Mouse (Mus musculus) embryonic facial prominence, embryonic 15.5 days (tissue): Measurements from ENCODE around the gene Zkscan16. TPM values are rescaled to one million over a fixed set of nuclear protein-coding genes. Genes with fewer than 3 reads are reported as not detected.

Experiments used
- ATAC-seq: fragments of 200-750 bp; cut with Nextera tagmentation; 2 replicates; pipeline ENCODE4 v1.8.0; 2017; ENCODE audit warnings: low read depth, moderate TSS enrichment; ENCODE audit not compliant: insufficient number of reproducible peaks, low FRiP score, low TSS enrichment
- H3K27ac ChIP-seq: fragments of 300-500 bp; sonication (generic); replicated peaks from 2 replicates; pipeline ENCODE4 v1.5.1; 2015; ENCODE audit warnings: mild to moderate bottlenecking, inconsistent platforms
- H3K27me3 ChIP-seq: fragments of 300-500 bp; sonication (generic); 2 replicates; pipeline ENCODE4 v1.6.1; 2015; ENCODE audit warnings: inconsistent platforms
- H3K36me3 ChIP-seq: fragments of 300-500 bp; sonication (generic); 2 replicates; pipeline ENCODE4 v1.6.1; 2015; ENCODE audit warnings: mild to moderate bottlenecking, inconsistent platforms
- H3K4me1 ChIP-seq: fragments of 300-500 bp; sonication (generic); 2 replicates; pipeline ENCODE4 v1.6.1; 2015; ENCODE audit warnings: inconsistent platforms
- H3K4me2 ChIP-seq: fragments of 300-500 bp; sonication (generic); replicated peaks from 2 replicates; pipeline ENCODE4 v1.6.1; 2015; ENCODE audit warnings: mild to moderate bottlenecking, inconsistent platforms
- H3K4me3 ChIP-seq: fragments of 300-500 bp; sonication (generic); replicated peaks from 2 replicates; pipeline ENCODE4 v1.5.1; 2015; ENCODE audit warnings: mild to moderate bottlenecking, inconsistent platforms
- H3K9ac ChIP-seq: fragments of 300-500 bp; sonication (generic); 2 replicates; pipeline ENCODE4 v1.6.1; 2015; ENCODE audit warnings: inconsistent platforms
- H3K9me3 ChIP-seq: fragments of 300-500 bp; sonication (generic); replicated peaks from 2 replicates; pipeline ENCODE4 v1.6.1; 2016; ENCODE audit warnings: inconsistent platforms
- WGBS: fragments of 180-500 bp; shearing (Covaris S2); methylation state at CpG from one replicate; pipeline ENCODE4 v1.1.7; 2015; 5-methylcytosine and 5-hydroxymethylcytosine counted together
- polyA plus RNA-seq: library from polyadenylated mRNA; unstranded; fragments of >200 nt; fragmentation: Nextera tagmentation; extraction: Ambion mirVana; gene quantifications from 2 replicates; pipeline ENCODE4 v1.2.1, GENCODE M21; 2015

Zkscan16 gene
- polyA plus RNA-seq, 1 experiment from 2014 or later: 0.80 TPM

- Histone ChIP-seq H3K4me3 (peak within 1 kb of the TSS; percentile 80), H3K9ac (peak within 1 kb of the TSS; percentile 91), H3K27me3 (no peaks in the 10 kb centered on the region), H3K36me3 (no peaks in the 10 kb centered on the region), H3K27ac (peak within 1 kb of the TSS; percentile 85), H3K9me3 (no peaks in the 10 kb centered on the region), H3K4me2 (peak within 1 kb of the TSS; percentile 59), H3K4me1 (peaks cover 38% of the 10 kb centered on the region)
- peak; percentile 97 for ATAC-seq
- under 1% methylated on average over 89 of the region's 89 CpGs for WGBS
These were observed 59.7 kb downstream of the Zkscan16 start, which contains the start of gene Gm20503 for GRCm38 (mm10) chr4:59002948-59003805. TSS of gene Gm20503 (plus strand) at chr4:59003210.

GRCm38 (mm10) chr4:59003806-59004200 is 60.4 kb downstream of the Zkscan16 start:
- Histone ChIP-seq H3K36me3 (no peaks in the 10 kb centered on the region), H3K27me3 (no peaks in the 10 kb centered on the region), H3K27ac (no peak overlapping the region), H3K4me3 (peak overlapping the region; percentile 80), H3K9me3 (no peaks in the 10 kb centered on the region), H3K9ac (peak overlapping the region; percentile 91), H3K4me2 (peak overlapping the region; percentile 59), H3K4me1 (peaks cover 43% of the 10 kb centered on the region)
- no peak for ATAC-seq
- WGBS: 27% methylated on average over 7 of the region's 7 CpGs

GRCm38 (mm10) chr4:59006211-59006610 is 62.8 kb downstream of the Zkscan16 start:
- Histone ChIP-seq H3K9ac (no peak overlapping the region), H3K4me3 (no peak overlapping the region), H3K27me3 (no peaks in the 10 kb centered on the region), H3K36me3 (no peaks in the 10 kb centered on the region), H3K9me3 (no peaks in the 10 kb centered on the region), H3K27ac (no peak overlapping the region), H3K4me2 (no peak overlapping the region), H3K4me1 (peaks cover 46% of the 10 kb centered on the region)
- ATAC-seq: no peak
- WGBS: 47% methylated on average over 8 of the region's 8 CpGs

GRCm38 (mm10) chr4:59007016-59007415 is 63.6 kb downstream of the Zkscan16 start:
- H3K4me2 ChIP-seq: no peak overlapping the region
- ATAC-seq: no peak
- 54% methylated on average over 6 of the region's 6 CpGs for WGBS
- no peak overlapping the region for H3K4me3 ChIP-seq
- H3K36me3 ChIP-seq: no peaks in the 10 kb centered on the region
- no peaks in the 10 kb centered on the region for H3K9me3 ChIP-seq
- H3K4me1 ChIP-seq: peaks cover 46% of the 10 kb centered on the region
- H3K9ac ChIP-seq: no peak overlapping the region
- no peaks in the 10 kb centered on the region for H3K27me3 ChIP-seq
- no peak overlapping the region for H3K27ac ChIP-seq

Other genes starting within 250 kb of the Zkscan16 start
- 0.12 TPM in 1 of 2 replicates, not detected in the other for gene Olfr267, start 155.9 kb upstream of the Zkscan16 start, polyA plus RNA-seq
- gene Ecpas, start 30.9 kb upstream of the Zkscan16 start, polyA plus RNA-seq: 26.8 and 34.8 TPM in 2 replicates
- 28.1 and 29.3 TPM in 2 replicates for gene Ptgr1, start 43.5 kb downstream of the Zkscan16 start, polyA plus RNA-seq
- gene Dnajc25, start 51.4 kb downstream of the Zkscan16 start, polyA plus RNA-seq: 14.2 and 16.2 TPM in 2 replicates
- 17.7 and 23.8 TPM in 2 replicates for gene Gm20503, start 59.6 kb downstream of the Zkscan16 start, polyA plus RNA-seq
- gene Gng10, start 91.5 kb downstream of the Zkscan16 start, polyA plus RNA-seq: 121 and 132 TPM in 2 replicates
- gene AI481877, start 195.4 kb downstream of the Zkscan16 start, polyA plus RNA-seq: not detected in 2 replicates
- 10.4 and 12.1 TPM in 2 replicates for gene Ugcg, start 245.6 kb downstream of the Zkscan16 start, polyA plus RNA-seq